Mouse (Mus musculus): ENCODE measurements at regions not wholly inside any gene's neighbourhood (a gene's known extent, or its start where the extent isn't known, plus 50 kb on each side); places are given as distances from the start of the nearest gene placed in this dataset.

DNA sequence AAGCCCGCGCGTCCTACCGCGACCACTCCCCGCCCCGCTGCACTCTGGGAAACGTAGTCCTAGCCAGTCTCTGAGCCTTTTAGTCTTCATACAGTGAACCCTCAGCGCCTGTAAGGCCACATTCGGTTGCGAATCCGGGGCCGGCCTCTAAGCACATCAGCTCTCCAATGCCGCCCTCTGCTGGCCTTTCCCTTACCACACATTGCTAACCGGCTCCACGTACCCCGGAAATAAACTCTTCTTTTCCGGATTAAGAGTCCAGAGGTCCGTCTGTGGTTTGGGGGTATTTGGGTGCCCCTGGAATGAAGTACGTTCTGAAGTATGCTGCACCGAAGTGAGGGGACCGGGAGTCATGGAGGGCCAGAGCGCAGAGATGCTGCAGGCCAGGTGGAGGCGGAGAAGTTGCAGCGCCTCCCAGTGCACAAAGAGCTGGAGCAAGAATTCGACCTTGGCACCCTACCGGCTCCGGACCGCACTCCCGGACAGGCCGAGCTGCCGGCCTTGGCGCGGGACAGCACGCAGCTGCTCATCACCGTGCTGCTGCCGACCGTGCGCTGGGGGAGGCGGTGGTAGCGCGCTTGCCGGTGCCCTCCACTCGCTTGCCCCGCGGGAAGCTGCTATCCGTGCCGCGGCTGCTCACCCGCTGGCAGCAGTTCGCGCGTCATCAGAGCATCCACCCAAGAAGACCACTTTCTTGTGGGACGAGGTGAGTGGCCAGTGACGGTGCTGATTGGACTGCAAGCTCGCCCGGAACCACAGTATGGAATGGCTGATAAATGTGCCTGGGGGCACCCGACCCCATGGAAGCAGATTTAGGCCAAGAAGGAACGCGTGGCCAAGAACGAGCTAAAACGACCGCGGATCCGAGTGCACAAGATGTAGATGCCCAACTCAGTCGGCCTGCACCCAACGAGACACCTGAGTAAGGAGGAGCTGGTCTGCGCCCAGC lies 62.0 kb upstream of the Cp start:
- TF ChIP-seq POLR2A (IDR thresholded peaks at IDR 0.05; ENCODE audit: low read depth, low read length) (peak; percentile 45; the same call in 1 of the 2 replicates), MAFK (IDR thresholded peaks at IDR 0.05; ENCODE audit: insufficient replicate concordance, low read length) (no peak), CTCF (conservative IDR thresholded peaks at IDR 0.05 in 1 of 2, IDR thresholded peaks at IDR 0.05 in 1 of 2; ENCODE audit: low read depth in 2 of 2, low read length in 2 of 2) (peak; percentile 38 to 92), USF1 (IDR thresholded peaks at IDR 0.05; ENCODE audit: low read depth, low read length) (no peak), E2F4 (IDR thresholded peaks at IDR 0.05; ENCODE audit: insufficient replicate concordance, low read depth, low read length) (peak; percentile 24; the same call in 1 of the 2 replicates), NRF1 (IDR thresholded peaks at IDR 0.05; ENCODE audit: low read depth, low read length) (no peak), CHD1 (IDR thresholded peaks at IDR 0.05; ENCODE audit: low read depth, low read length) (no peak), HCFC1 (IDR thresholded peaks at IDR 0.05; ENCODE audit: low read depth, low read length) (peak; percentile 95), USF2 (conservative IDR thresholded peaks at IDR 0.05; ENCODE audit: low read depth, low read length) (no peak), EP300 (IDR thresholded peaks at IDR 0.05; ENCODE audit: low read length) (0 out of 2 replicates have a peak, but pooled peaks have one; percentile 8)
